Mouse (Mus musculus) fat pad, adult 2 months (tissue): Measurements from ENCODE around the gene Nfkbib.

Experiments
- DNase-seq: peaks from one replicate; pipeline ENCODE4 v3.0.0-alpha.2; 2011; ENCODE audit warnings: low read depth, low spot score; ENCODE audit errors: extremely low read depth

Gene Nfkbib

GRCm38 (mm10) chr7:28801451-28801850, 34.1 kb upstream of the Nfkbib start:
- no peak for DNase-seq

GRCm38 (mm10) chr7:28799994-28800393, 32.7 kb upstream of the Nfkbib start:
- DNase-seq: no peak

GRCm38 (mm10) chr7:28796562-28796975, 29.3 kb upstream of the Nfkbib start:
- no peak for DNase-seq

GRCm38 (mm10) chr7:28795832-28796231, 28.5 kb upstream of the Nfkbib start:
- no peak for DNase-seq

- DNase-seq: no peak
Observed at GRCm38 (mm10) chr7:28794496-28794895, 27.2 kb upstream of the Nfkbib start.

- no peak for DNase-seq
Observed at GRCm38 (mm10) chr7:28793834-28794233, 26.5 kb upstream of the Nfkbib start.

- no peak for DNase-seq
Observed at GRCm38 (mm10) chr7:28792391-28793185, 25.3 kb upstream of the Nfkbib start.

- DNase-seq: no peak
Observed at GRCm38 (mm10) chr7:28791706-28792105, 24.4 kb upstream of the Nfkbib start.

- DNase-seq: no peak
Observed at GRCm38 (mm10) chr7:28790066-28790806, 22.9 kb upstream of the Nfkbib start.

GRCm38 (mm10) chr7:28789235-28789634, 21.9 kb upstream of the Nfkbib start:
- no peak for DNase-seq

- no peak for DNase-seq
Observed at GRCm38 (mm10) chr7:28788307-28789195, 21.2 kb upstream of the Nfkbib start, which contains the start of gene Rinl. Gene Rinl (plus strand): TSS chr7:28788969.

GRCm38 (mm10) chr7:28787884-28788283, 20.6 kb upstream of the Nfkbib start:
- no peak for DNase-seq

GRCm38 (mm10) chr7:28785161-28785560, 17.8 kb upstream of the Nfkbib start:
- DNase-seq: no peak

- DNase-seq: no peak
Observed at GRCm38 (mm10) chr7:28781261-28781663, 13.9 kb upstream of the Nfkbib start.

- DNase-seq: no peak
Observed at GRCm38 (mm10) chr7:28780857-28781256, 13.5 kb upstream of the Nfkbib start.

- no peak for DNase-seq
Observed at GRCm38 (mm10) chr7:28780067-28780658, 12.9 kb upstream of the Nfkbib start.

GRCm38 (mm10) chr7:28778825-28779224, 11.5 kb upstream of the Nfkbib start:
- DNase-seq: no peak

GRCm38 (mm10) chr7:28775129-28775528, 7.8 kb upstream of the Nfkbib start:
- no peak for DNase-seq

GRCm38 (mm10) chr7:28774164-28774563, 6.9 kb upstream of the Nfkbib start:
- DNase-seq: no peak

- no peak for DNase-seq
Observed at GRCm38 (mm10) chr7:28773163-28773562, 5.9 kb upstream of the Nfkbib start.

- DNase-seq: no peak
Observed at GRCm38 (mm10) chr7:28771867-28772266, 4.6 kb upstream of the Nfkbib start.
